Mouse (Mus musculus): Measurements from ENCODE around the gene Nfkbil1.

GRCm38 (mm10) chr17:35222299-35222698 is 13.3 kb downstream of the Nfkbil1 start:
- TF ChIP-seq POLR2A (IDR thresholded peaks at IDR 0.05; ENCODE audit: control insufficient read depth, low read depth, low read length) (no peak), CTCF (IDR thresholded peaks at IDR 0.05; ENCODE audit: control insufficient read depth, insufficient read depth, insufficient replicate concordance, low read depth, low read length) (no peak)
